Mouse (Mus musculus) CH12.LX (cell line): ENCODE data around the gene Exog. TPM values are rescaled to one million over a fixed set of nuclear protein-coding genes. Genes with fewer than 3 reads are reported as not detected.

Experiments
- DNase-seq: peaks from one replicate; pipeline ENCODE4 v3.0.0-alpha.2; 2013; ENCODE audit errors: extremely low read depth
- H3K27ac ChIP-seq: 2 replicates; pipeline ENCODE4 v1.5.1; 2012; ENCODE audit warnings: low read depth, mild to moderate bottlenecking, control low read depth, moderate library complexity; ENCODE audit not compliant: insufficient read depth
- H3K27me3 ChIP-seq: replicated peaks from 2 replicates; pipeline ENCODE3; 2012; ENCODE audit warnings: inconsistent platforms
- H3K36me3 ChIP-seq, 2 experiments: replicated peaks in 1 of 2; 2 replicates each; pipeline versions ENCODE3 to v1.6.1; 2012; ENCODE audit warnings: inconsistent platforms in 1 of 2, low read length in 1 of 2, mild to moderate bottlenecking in 1 of 2, mixed read lengths in 1 of 2, moderate library complexity in 1 of 2; ENCODE audit not compliant: control insufficient read depth in 1 of 2, insufficient read depth in 1 of 2
- H3K4me1 ChIP-seq, 2 experiments: 2 replicates each; pipeline ENCODE4 v1.6.1; 2012; ENCODE audit warnings: inconsistent platforms in 1 of 2, moderate library complexity in 1 of 2; ENCODE audit not compliant: insufficient read depth in 2 of 2, control insufficient read depth in 1 of 2
- H3K4me2 ChIP-seq: 2 replicates; pipeline ENCODE4 v1.6.1; 2012; ENCODE audit warnings: low read depth, mild to moderate bottlenecking, control low read depth; ENCODE audit not compliant: poor library complexity, insufficient read depth, severe bottlenecking
- H3K4me3 ChIP-seq, 3 experiments: fragments of 150-350 bp in 1 of 3; sonication (generic) in 1 of 3; replicated peaks in 1 of 3; 2 replicates each; pipeline versions ENCODE3 to v1.5.1; 2011 to 2012; ENCODE audit warnings: low read depth in 2 of 3, low read length in 2 of 3, mild to moderate bottlenecking in 2 of 3, moderate library complexity in 2 of 3, control low read depth in 1 of 3, improper control_type of control experiment in 1 of 3, inconsistent platforms in 1 of 3, mixed read lengths in 1 of 3; ENCODE audit not compliant: poor library complexity in 1 of 3
- H3K79me2 ChIP-seq: replicated peaks from 2 replicates; pipeline ENCODE4 v1.6.1; 2012; ENCODE audit warnings: mild to moderate bottlenecking, moderate library complexity; ENCODE audit not compliant: control insufficient read depth, poor library complexity, insufficient read depth, severe bottlenecking; ENCODE audit errors: extremely low read depth
- H3K9ac ChIP-seq: 2 replicates; pipeline ENCODE4 v1.6.1; 2012; ENCODE audit warnings: low read depth, mild to moderate bottlenecking, control low read depth, moderate library complexity; ENCODE audit not compliant: insufficient read depth
- H3K9me3 ChIP-seq: replicated peaks from 2 replicates; pipeline ENCODE3; 2012; ENCODE audit warnings: low read length, inconsistent platforms, mixed read lengths
- CHD1 ChIP-seq: IDR thresholded peaks from 2 replicates; pipeline ENCODE4 v1.6.1; 2012; ENCODE audit warnings: low read depth, low read length, improper control_type of control experiment, inconsistent platforms
- CHD2 ChIP-seq: IDR thresholded peaks from 2 replicates; pipeline ENCODE4 v1.6.1; 2011; ENCODE audit warnings: low read length, improper control_type of control experiment
- CTCF ChIP-seq, 2 experiments: IDR thresholded peaks in 1 of 2; conservative IDR thresholded peaks in 1 of 2; 2 replicates each; pipeline ENCODE4 v1.5.1; 2011 to 2012; ENCODE audit warnings: low read depth in 2 of 2, low read length in 2 of 2, improper control_type of control experiment in 1 of 2, inconsistent platforms in 1 of 2, mild to moderate bottlenecking in 1 of 2, moderate library complexity in 1 of 2
- EP300 ChIP-seq: IDR thresholded peaks from 2 replicates; pipeline ENCODE4 v1.6.1; 2011; ENCODE audit warnings: low read length, improper control_type of control experiment
- HCFC1 ChIP-seq: IDR thresholded peaks from 2 replicates; pipeline ENCODE4 v1.6.1; 2012; ENCODE audit warnings: low read depth, mild to moderate bottlenecking, inconsistent platforms, low read length, improper control_type of control experiment
- KAT2A ChIP-seq: IDR thresholded peaks from 2 replicates; pipeline ENCODE4 v1.6.1; 2012; ENCODE audit warnings: low read length, improper control_type of control experiment, inconsistent platforms; ENCODE audit not compliant: insufficient replicate concordance
- MAFK ChIP-seq: IDR thresholded peaks from 2 replicates; pipeline ENCODE4 v1.6.1; 2011; ENCODE audit warnings: low read length, improper control_type of control experiment; ENCODE audit not compliant: insufficient replicate concordance
- MAX ChIP-seq: IDR thresholded peaks from 2 replicates; pipeline ENCODE4 v1.6.1; 2011; ENCODE audit warnings: low read length, improper control_type of control experiment
- MEF2A ChIP-seq: IDR thresholded peaks from 2 replicates; pipeline ENCODE4 v1.6.1; 2014; ENCODE audit warnings: low read depth, mild to moderate bottlenecking, inconsistent platforms, low read length, improper control_type of control experiment, borderline replicate concordance
- MXI1 ChIP-seq: IDR thresholded peaks from 2 replicates; pipeline ENCODE4 v1.6.1; 2011; ENCODE audit warnings: mild to moderate bottlenecking, low read depth, low read length, improper control_type of control experiment
- MYC ChIP-seq: IDR thresholded peaks from 2 replicates; pipeline ENCODE4 v1.6.1; 2011; ENCODE audit warnings: low read depth, mild to moderate bottlenecking, improper control_type of control experiment, low read length
- NELFE ChIP-seq: IDR thresholded peaks from 2 replicates; pipeline ENCODE4 v1.6.1; 2011; ENCODE audit warnings: low read depth, low read length, improper control_type of control experiment
- PAX5 ChIP-seq: IDR thresholded peaks from 2 replicates; pipeline ENCODE4 v1.6.1; 2012; ENCODE audit warnings: low read length, inconsistent platforms, mixed read lengths
- SIN3A ChIP-seq: IDR thresholded peaks from 2 replicates; pipeline ENCODE4 v1.6.1; 2012; ENCODE audit warnings: low read length, improper control_type of control experiment, inconsistent platforms
- SMC3 ChIP-seq: IDR thresholded peaks from 2 replicates; pipeline ENCODE4 v1.6.1; 2011; ENCODE audit warnings: low read depth, low read length, improper control_type of control experiment
- UBTF ChIP-seq: IDR thresholded peaks from 2 replicates; pipeline ENCODE4 v1.6.1; 2012; ENCODE audit warnings: low read depth, mild to moderate bottlenecking, inconsistent platforms, low read length, improper control_type of control experiment, moderate library complexity
- USF2 ChIP-seq: conservative IDR thresholded peaks from 2 replicates; pipeline ENCODE4 v1.6.1; 2011; ENCODE audit warnings: low read depth, low read length, improper control_type of control experiment
- ZC3H11A ChIP-seq: IDR thresholded peaks from 2 replicates; pipeline ENCODE4 v1.6.1; 2012; ENCODE audit warnings: low read depth, mild to moderate bottlenecking, inconsistent platforms, low read length, improper control_type of control experiment
- ZKSCAN1 ChIP-seq: IDR thresholded peaks from 2 replicates; pipeline ENCODE4 v1.6.1; 2012; ENCODE audit warnings: low read depth, inconsistent platforms, low read length, improper control_type of control experiment, borderline replicate concordance
- ZMIZ1 ChIP-seq: IDR thresholded peaks from 2 replicates; pipeline ENCODE4 v1.6.1; 2012; ENCODE audit warnings: low read depth, mild to moderate bottlenecking, inconsistent platforms, low read length, improper control_type of control experiment
- dilution Hi-C: fragments of 300-500 bp; cut with MboI; formaldehyde crosslinking; loops from 2 replicates; pipeline ENCODE4 v1.14.3; 2020; ENCODE audit warnings: low sequenced_read_pairs; ENCODE audit not compliant: extremely low pct_unique_long_range_greater_than_20kb, extremely low pct_ligation_motif_present
- in situ Hi-C: fragments of 300-500 bp; cut with MboI; formaldehyde crosslinking; loops from 3 replicates; pipeline ENCODE4 v1.14.3; 2019; ENCODE audit warnings: low sequenced_read_pairs, low pct_ligation_motif_present, low pct_unique_long_range_greater_than_20kb, mixed read lengths
- polyA plus RNA-seq: library from polyadenylated mRNA; unstranded; fragments of >175 nt; gene quantifications from 2 replicates; pipeline ENCODE4 v1.2.1, GENCODE M21; 2012; ENCODE audit warnings: low read depth; ENCODE audit not compliant: insufficient read length
- total RNA-seq, 2 experiments: library from RNA; depleted of rRNA; stranded (reverse); fragments of 300-350 nt in 1 of 2; fragments of >200 nt in 1 of 2; gene quantifications; 2 replicates each; pipeline ENCODE4 v1.2.3; 2012 to 2014

Gene Exog
- total and polyA plus RNA-seq, 3 experiments = 6.6 to 8.8 (median 7.1) TPM

GRCm38 (mm10) chr9:119484868-119485267 is 40.1 kb downstream of the Exog start:
- in situ Hi-C loops (no loop called here), dilution Hi-C loops (no loop called here)
- no peaks in the 10 kb centered on the region for H3K79me2 ChIP-seq
- H3K27ac ChIP-seq = no peak overlapping the region
- peaks cover 12 to 22% of the 10 kb centered on the region in 2 experiments for H3K36me3 ChIP-seq
- TF ChIP-seq CHD2 = no peak
- no peak for TF ChIP-seq MYC
- no peak for TF ChIP-seq CTCF (conservative IDR thresholded peaks at IDR 0.05 in 1 of 2, IDR thresholded peaks at IDR 0.05 in 1 of 2; ENCODE audit: low read depth in 2 of 2, low read length in 2 of 2)
- TF ChIP-seq MAX = no peak
- TF ChIP-seq SIN3A = no peak
- no peak for TF ChIP-seq CHD1
- no peak for TF ChIP-seq PAX5
- TF ChIP-seq ZMIZ1 = no peak
- no peak for TF ChIP-seq KAT2A
- no peak for TF ChIP-seq MAFK
- no peak overlapping the region for H3K4me3 ChIP-seq
- no peaks in the 10 kb centered on the region for H3K27me3 ChIP-seq
- DNase-seq = no peak
- no peak overlapping the region for H3K4me2 ChIP-seq
- no peaks in the 10 kb centered on the region for H3K9me3 ChIP-seq
- peaks cover 16 to 40% of the 10 kb centered on the region in 2 experiments for H3K4me1 ChIP-seq
- H3K9ac ChIP-seq = no peak overlapping the region

GRCm38 (mm10) chr9:119496354-119496753 is 51.6 kb downstream of the Exog start:
- no peak overlapping the region for H3K27ac ChIP-seq
- DNase-seq = no peak
- peaks cover 34 to 72% of the 10 kb centered on the region in 2 experiments for H3K36me3 ChIP-seq
- H3K27me3 ChIP-seq = no peaks in the 10 kb centered on the region
- no peaks in the 10 kb centered on the region for H3K9me3 ChIP-seq
- no peaks in the 10 kb centered on the region for H3K79me2 ChIP-seq
- dilution Hi-C loops = no loop called here
- no peak for TF ChIP-seq MXI1
- TF ChIP-seq NELFE = no peak
- H3K4me3 ChIP-seq = no peak overlapping the region
- H3K4me1 ChIP-seq = peaks cover 0 to 11% of the 10 kb centered on the region in 2 experiments; a peak in 2 of 4 replicates
- no peak overlapping the region for H3K9ac ChIP-seq
- in situ Hi-C loops = no loop called here
- H3K4me2 ChIP-seq = no peak overlapping the region

- in situ Hi-C loops = no loop called here
- H3K4me1 ChIP-seq = peaks cover 0 to 11% of the 10 kb centered on the region in 2 experiments; a peak in 2 of 4 replicates
- H3K27me3 ChIP-seq = no peaks in the 10 kb centered on the region
Observed at GRCm38 (mm10) chr9:119496960-119497359, 52.2 kb downstream of the Exog start.

More at GRCm38 (mm10) chr9:119496960-119497359, 52.2 kb downstream of the Exog start:
- DNase-seq = no peak
- dilution Hi-C loops = no loop called here
- no peak overlapping the region for H3K4me2 ChIP-seq
- H3K79me2 ChIP-seq = no peaks in the 10 kb centered on the region
- no peak overlapping the region for H3K27ac ChIP-seq
- no peaks in the 10 kb centered on the region for H3K9me3 ChIP-seq
- H3K36me3 ChIP-seq = peaks cover 33 to 77% of the 10 kb centered on the region in 2 experiments
- no peak overlapping the region for H3K4me3 ChIP-seq
- H3K9ac ChIP-seq = no peak overlapping the region
- TF ChIP-seq UBTF (no peak), MAFK (no peak), EP300 (no peak), HCFC1 (no peak), PAX5 (no peak), MEF2A (no peak), SMC3 (no peak), USF2 (no peak), ZC3H11A (no peak), MYC (no peak), CHD1 (no peak), ZKSCAN1 (no peak)
- TF ChIP-seq, all 38 proteins: peak for 0
